Mouse (Mus musculus): Measurements from ENCODE around the gene Limch1.

GRCm38 (mm10) chr5:66998341-66998740 lies 252.7 kb downstream of the Limch1 start:
- TF ChIP-seq ZC3H11A (IDR thresholded peaks at IDR 0.05; ENCODE audit: borderline replicate concordance, low read depth, low read length) (no peak), ZNF384 (IDR thresholded peaks at IDR 0.05; ENCODE audit: low read depth, low read length) (no peak), MAFK (IDR thresholded peaks at IDR 0.05; ENCODE audit: insufficient read depth, low read depth, low read length) (no peak), HCFC1 (IDR thresholded peaks at IDR 0.05; ENCODE audit: borderline replicate concordance, insufficient read depth, low read length) (no peak), CHD2 (IDR thresholded peaks at IDR 0.05; ENCODE audit: low read depth, low read length) (no peak)
